Mouse (Mus musculus) hindbrain, postnatal 0 days (tissue): Measurements from ENCODE around the gene Cfap77. TPM values are rescaled to one million over a fixed set of nuclear protein-coding genes. Genes with fewer than 3 reads are reported as not detected.
A peak's percentile ranks its signal among the peaks of the same experiment; 100 is the strongest.

Experiments used
- ATAC-seq: fragments of 200-750 bp; cut with Nextera tagmentation; 2 replicates; pipeline ENCODE4 v1.8.0; 2017; ENCODE audit warnings: mild to moderate bottlenecking, moderate TSS enrichment, moderate library complexity
- DNase-seq: peaks from one replicate; pipeline ENCODE4 v3.0.0-alpha.2; 2015; ENCODE audit warnings: low spot score
- H3K27ac ChIP-seq: fragments of 300-500 bp; sonication (generic); 2 replicates; pipeline ENCODE4 v1.5.1; 2014; ENCODE audit warnings: mild to moderate bottlenecking
- H3K27me3 ChIP-seq: fragments of 300-500 bp; sonication (generic); 2 replicates; pipeline ENCODE4 v1.6.1; 2014; ENCODE audit warnings: low read length, mixed read lengths; ENCODE audit not compliant: insufficient read depth
- H3K36me3 ChIP-seq: fragments of 300-500 bp; sonication (generic); 2 replicates; pipeline ENCODE4 v1.6.1; 2014; ENCODE audit warnings: low read length, mixed read lengths; ENCODE audit not compliant: insufficient read depth
- H3K4me1 ChIP-seq: fragments of 300-500 bp; sonication (generic); 2 replicates; pipeline ENCODE4 v1.6.1; 2014; ENCODE audit warnings: antibody characterized with exemption, low read length, mixed read lengths; ENCODE audit not compliant: insufficient read depth
- H3K4me2 ChIP-seq: fragments of 300-500 bp; sonication (generic); 2 replicates; pipeline ENCODE4 v1.6.1; 2014; ENCODE audit warnings: low read depth, mild to moderate bottlenecking, low read length, moderate library complexity, mixed read lengths
- H3K4me3 ChIP-seq: fragments of 300-500 bp; sonication (generic); 2 replicates; pipeline ENCODE4 v1.5.1; 2014; ENCODE audit warnings: low read length
- H3K9ac ChIP-seq: fragments of 300-500 bp; sonication (generic); replicated peaks from 2 replicates; pipeline ENCODE4 v1.6.1; 2014; ENCODE audit warnings: mild to moderate bottlenecking, low read length, moderate library complexity, mixed read lengths
- H3K9me3 ChIP-seq: fragments of 300-500 bp; sonication (generic); 2 replicates; pipeline ENCODE4 v1.6.1; 2016; ENCODE audit warnings: low read length, mixed read lengths
- CTCF ChIP-seq: IDR thresholded peaks from 2 replicates; pipeline ENCODE4 v1.5.1; 2016; ENCODE audit warnings: antibody characterized with exemption, control low read depth, low read depth
- WGBS: fragments of 180-500 bp; shearing (Covaris S2); extraction: QIAGEN DNeasy Blood & Tissue Kit; methylation state at CpG from one replicate; pipeline ENCODE4 v1.1.7; 2014; 5-methylcytosine and 5-hydroxymethylcytosine counted together
- polyA plus RNA-seq: library from polyadenylated mRNA; unstranded; fragments of >200 nt; fragmentation: Nextera tagmentation; extraction: Ambion mirVana; gene quantifications from 2 replicates; pipeline ENCODE4 v1.2.1, GENCODE M21; 2015
- total RNA-seq: library from RNA; depleted of rRNA; stranded (reverse); fragments of >200 nt; gene quantifications from 2 replicates; pipeline ENCODE4 v1.2.3, GENCODE M21; 2014

Gene Cfap77
- total and polyA plus RNA-seq, 2 experiments from 2014 or later = 0.58 to 0.96 TPM

DNA sequence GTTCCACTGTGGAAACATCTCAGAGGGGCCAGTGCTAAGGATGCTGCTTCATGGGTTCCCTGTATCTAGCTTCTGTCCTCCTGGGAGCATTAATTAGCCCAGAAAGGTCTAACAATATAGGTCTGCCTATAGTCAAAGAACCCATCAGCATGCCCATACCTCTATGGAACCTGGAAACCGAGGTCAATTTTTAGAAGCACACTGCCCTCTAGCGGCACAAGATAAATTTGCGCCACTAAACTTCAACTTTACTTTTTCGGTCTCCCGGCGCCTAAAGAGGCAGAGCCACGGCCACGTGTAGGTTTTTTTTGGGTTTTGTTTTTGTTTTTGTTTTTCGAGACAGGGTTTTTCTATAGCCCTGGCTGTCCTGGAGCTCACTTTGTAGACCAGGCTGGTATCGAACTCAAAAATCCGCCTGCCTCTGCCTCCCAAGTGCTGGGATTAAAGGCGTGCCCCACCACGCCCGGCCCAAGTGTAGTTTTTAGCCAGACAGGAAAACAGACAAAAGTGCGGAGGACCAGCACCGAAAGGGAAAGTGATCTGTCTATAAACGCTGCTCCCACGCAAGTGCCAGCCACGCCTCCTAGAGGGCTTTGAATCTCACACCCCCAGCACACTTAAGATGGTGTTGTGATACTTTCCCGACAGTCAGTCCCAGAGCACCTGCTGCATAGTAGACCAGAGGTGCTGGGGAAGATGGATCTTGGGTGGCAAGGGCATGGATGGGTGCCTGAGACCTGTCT, 893 bp downstream of the Cfap77 start:
- DNase-seq = peak; percentile 85
- ATAC-seq = peak; percentile 48
- no peaks in the 10 kb centered on the region for H3K4me1 ChIP-seq
- no peaks in the 10 kb centered on the region for H3K9me3 ChIP-seq
- peak; percentile 81 for TF ChIP-seq CTCF
- no peak overlapping the region for H3K27ac ChIP-seq
- peak overlapping the region; percentile 51; the same call in 1 of the 2 replicates for H3K4me3 ChIP-seq
- peak overlapping the region; percentile 88 for H3K4me2 ChIP-seq
- H3K36me3 ChIP-seq = no peaks in the 10 kb centered on the region
- no peak overlapping the region for H3K9ac ChIP-seq
- peaks cover 14% of the 10 kb centered on the region; the same call in 1 of the 2 replicates for H3K27me3 ChIP-seq
- WGBS = 3% methylated on average over 20 of the region's 20 CpGs

DNA sequence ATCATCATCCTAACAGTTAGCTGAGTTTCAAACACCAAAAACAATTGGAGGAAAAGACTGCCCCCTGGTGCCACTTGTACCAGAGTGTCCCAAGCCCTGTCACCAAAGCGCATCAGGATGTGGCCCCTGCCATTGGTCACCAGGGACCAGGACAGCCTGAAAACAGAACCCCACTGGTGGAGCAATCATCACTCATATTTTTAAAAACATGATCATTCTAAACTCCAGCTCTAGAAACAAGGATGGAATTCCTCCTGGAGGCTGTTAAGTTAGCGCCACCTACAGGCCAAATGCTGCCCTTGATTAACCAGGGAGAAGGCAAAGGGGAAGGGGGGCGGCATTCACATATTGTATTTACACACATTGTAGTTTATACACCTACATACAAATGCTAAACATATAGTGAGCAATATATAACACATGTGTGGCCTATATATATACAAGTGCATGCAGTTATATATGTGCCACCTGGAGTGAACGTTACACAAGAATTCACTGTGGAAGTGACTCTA, 1.9 kb downstream of the Cfap77 start:
- no peak overlapping the region for H3K27ac ChIP-seq
- H3K4me2 ChIP-seq = no peak overlapping the region
- DNase-seq = peak; percentile 81
- H3K4me3 ChIP-seq = no peak overlapping the region
- H3K36me3 ChIP-seq = no peaks in the 10 kb centered on the region
- peak; percentile 48 for ATAC-seq
- no peaks in the 10 kb centered on the region for H3K9me3 ChIP-seq
- H3K4me1 ChIP-seq = no peaks in the 10 kb centered on the region
- no peak overlapping the region for H3K9ac ChIP-seq
- TF ChIP-seq CTCF = peak; percentile 86
- peaks cover 14% of the 10 kb centered on the region; the same call in 1 of the 2 replicates for H3K27me3 ChIP-seq
- WGBS = 24% methylated on average over 4 of the region's 4 CpGs

DNA sequence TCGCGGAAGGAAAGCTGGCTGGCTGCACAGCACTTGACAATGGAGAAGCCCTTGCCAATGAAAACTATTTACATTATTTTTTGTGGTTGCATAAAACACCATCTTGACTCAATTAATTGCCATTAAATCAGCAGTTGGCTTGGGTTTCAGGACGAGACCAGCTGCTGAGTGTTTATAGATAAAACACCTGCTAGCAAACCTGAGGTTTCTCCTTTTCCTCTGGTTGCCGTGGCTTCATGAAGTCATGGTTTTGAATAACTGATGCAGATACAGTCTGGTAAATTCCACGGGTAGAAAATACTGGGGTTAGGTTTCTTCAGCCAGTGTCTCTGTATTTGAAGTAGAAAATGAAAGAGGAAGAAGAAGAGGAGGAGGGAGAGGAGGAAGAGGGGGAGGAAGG, 2.9 kb downstream of the Cfap77 start:
- no peaks in the 10 kb centered on the region for H3K9me3 ChIP-seq
- no peak overlapping the region for H3K4me2 ChIP-seq
- H3K27ac ChIP-seq = no peak overlapping the region
- ATAC-seq (no peak), DNase-seq (no peak)
- TF ChIP-seq CTCF = no peak
- 43% methylated on average over 5 of the region's 5 CpGs for WGBS
- no peaks in the 10 kb centered on the region for H3K4me1 ChIP-seq
- H3K36me3 ChIP-seq = no peaks in the 10 kb centered on the region
- peaks cover 10% of the 10 kb centered on the region; the same call in 1 of the 2 replicates for H3K27me3 ChIP-seq
- no peak overlapping the region for H3K4me3 ChIP-seq
- no peak overlapping the region for H3K9ac ChIP-seq

DNA sequence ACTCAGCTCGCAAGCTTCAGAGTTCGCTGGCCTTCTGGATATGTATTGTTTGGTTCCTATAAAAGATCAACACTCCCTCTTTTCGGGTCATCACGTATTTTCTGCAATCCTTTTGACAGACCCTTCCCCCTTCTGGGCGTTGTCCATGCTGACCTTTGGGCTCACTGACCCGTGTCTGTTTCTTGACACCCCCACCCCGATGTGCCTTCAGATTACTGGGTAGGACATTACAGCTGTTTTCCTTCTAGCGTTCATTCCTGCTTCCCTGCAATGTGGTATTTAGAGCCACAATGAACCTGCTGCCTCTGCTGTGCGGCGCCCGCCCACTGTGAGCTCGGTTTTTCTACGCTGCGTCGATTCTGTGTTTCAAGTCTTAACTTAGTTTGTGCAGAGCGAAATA, 8.7 kb downstream of the Cfap77 start:
- Histone ChIP-seq H3K9me3 (no peaks in the 10 kb centered on the region), H3K9ac (no peak overlapping the region), H3K4me1 (no peaks in the 10 kb centered on the region), H3K4me2 (peak overlapping the region; percentile 35), H3K27me3 (no peaks in the 10 kb centered on the region), H3K4me3 (no peak overlapping the region), H3K27ac (no peak overlapping the region), H3K36me3 (no peaks in the 10 kb centered on the region)
- 13% methylated on average over 16 of the region's 16 CpGs for WGBS
- DNase-seq (peak; percentile 41), ATAC-seq (no peak)
- no peak for TF ChIP-seq CTCF

DNA sequence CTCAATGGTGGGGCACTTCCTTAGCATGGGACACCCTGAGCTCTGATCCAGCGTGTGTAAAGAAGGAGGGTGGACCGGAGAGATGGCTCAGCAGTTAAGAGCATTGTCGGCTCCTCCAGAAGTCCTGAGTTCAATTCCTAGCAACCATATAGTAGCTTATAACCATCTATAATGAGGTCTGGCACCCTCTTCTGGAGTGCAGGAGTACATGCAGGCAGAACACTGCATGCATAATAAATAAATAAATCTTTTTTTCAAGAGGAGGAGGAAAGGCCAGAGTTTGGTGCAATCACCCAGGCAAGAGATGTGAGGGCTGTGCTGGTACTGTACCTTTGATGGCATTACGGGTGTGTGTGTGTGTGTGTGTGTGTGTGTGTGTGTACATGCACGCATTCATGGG, 12.7 kb downstream of the Cfap77 start:
- WGBS = 91% methylated on average over 5 of the region's 5 CpGs
- DNase-seq = no peak

DNA sequence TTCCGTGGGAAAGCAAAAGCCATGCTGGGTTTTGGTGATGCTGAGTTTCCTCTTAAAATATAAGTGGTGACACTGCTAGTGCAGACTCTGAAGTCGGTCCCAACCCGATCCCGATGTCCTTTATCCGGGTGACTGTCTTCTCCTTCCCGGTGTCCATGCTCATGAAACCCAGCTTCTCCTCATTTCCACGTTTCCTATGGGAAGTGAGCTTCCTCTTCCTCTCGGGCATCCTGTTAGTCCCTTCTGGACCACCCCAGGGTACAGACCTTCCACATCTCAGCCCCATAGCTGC, 13.4 kb downstream of the Cfap77 start:
- H3K4me3 ChIP-seq = no peak overlapping the region
- 35% methylated on average over 8 of the region's 8 CpGs for WGBS
- no peak overlapping the region for H3K4me2 ChIP-seq
- DNase-seq (no peak), ATAC-seq (no peak)
- H3K27me3 ChIP-seq = no peaks in the 10 kb centered on the region; the same call in 1 of the 2 replicates
- H3K36me3 ChIP-seq = no peaks in the 10 kb centered on the region
- no peaks in the 10 kb centered on the region for H3K9me3 ChIP-seq
- no peak for TF ChIP-seq CTCF
- H3K9ac ChIP-seq = no peak overlapping the region
- no peaks in the 10 kb centered on the region for H3K4me1 ChIP-seq
- no peak overlapping the region for H3K27ac ChIP-seq

More for the DNA sequence above, 12.7 kb downstream of the Cfap77 start:
- peak; percentile 23; the same call in 1 of the 2 replicates for TF ChIP-seq CTCF
- Histone ChIP-seq H3K27ac (no peak overlapping the region), H3K9ac (no peak overlapping the region), H3K4me2 (no peak overlapping the region), H3K36me3 (no peaks in the 10 kb centered on the region), H3K27me3 (no peaks in the 10 kb centered on the region; the same call in 1 of the 2 replicates), H3K4me1 (no peaks in the 10 kb centered on the region), H3K9me3 (no peaks in the 10 kb centered on the region), H3K4me3 (no peak overlapping the region)
- no peak for ATAC-seq
